Mouse (Mus musculus): ENCODE data around the gene Znhit1.

Znhit1 gene

DNA sequence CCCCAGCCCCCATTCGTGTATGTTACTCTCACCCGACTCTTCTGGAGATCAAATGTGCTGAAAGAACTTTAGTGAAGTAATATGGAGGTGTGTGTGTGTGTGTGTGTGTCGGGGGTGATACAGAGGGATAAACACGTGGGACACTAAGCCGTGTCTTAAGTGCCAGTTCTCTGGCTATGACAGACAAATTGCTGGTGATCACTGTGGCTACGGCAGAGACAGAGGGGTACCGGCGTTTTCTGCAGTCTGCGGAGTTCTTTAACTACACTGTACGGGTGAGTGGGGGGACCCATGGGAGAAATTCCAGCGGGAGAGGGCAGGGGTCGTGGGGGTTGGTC, at the start of gene Znhit1:
TSS of gene Znhit1 (minus strand) at position 88 of the 338 bp plus-strand sequence.
- no peak for ATAC-seq (ENCODE audit: low TSS enrichment)

DNA sequence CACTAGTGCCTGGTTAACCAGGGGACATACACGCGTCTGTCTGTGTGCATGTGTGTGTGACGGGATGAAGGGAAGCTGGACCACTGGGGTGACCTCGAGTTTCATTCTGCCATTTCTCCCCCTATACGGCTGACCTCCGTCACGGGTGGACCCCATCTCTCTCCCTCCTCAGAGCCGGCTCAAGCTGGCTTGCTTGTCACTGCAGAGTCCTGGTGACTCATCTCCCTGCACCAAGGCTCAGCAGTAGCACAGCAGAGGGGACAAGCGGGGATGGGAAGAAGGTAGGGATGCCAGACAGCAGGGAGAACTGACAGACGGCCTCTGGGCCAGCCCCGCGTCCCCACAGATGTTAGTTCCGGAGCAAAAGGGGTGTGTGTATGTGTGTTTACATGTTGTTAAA, 48.4 kb upstream of the Znhit1 start:
- ATAC-seq (ENCODE audit: low TSS enrichment) = peak; percentile 47; the same call in 1 of the 2 replicates

DNA sequence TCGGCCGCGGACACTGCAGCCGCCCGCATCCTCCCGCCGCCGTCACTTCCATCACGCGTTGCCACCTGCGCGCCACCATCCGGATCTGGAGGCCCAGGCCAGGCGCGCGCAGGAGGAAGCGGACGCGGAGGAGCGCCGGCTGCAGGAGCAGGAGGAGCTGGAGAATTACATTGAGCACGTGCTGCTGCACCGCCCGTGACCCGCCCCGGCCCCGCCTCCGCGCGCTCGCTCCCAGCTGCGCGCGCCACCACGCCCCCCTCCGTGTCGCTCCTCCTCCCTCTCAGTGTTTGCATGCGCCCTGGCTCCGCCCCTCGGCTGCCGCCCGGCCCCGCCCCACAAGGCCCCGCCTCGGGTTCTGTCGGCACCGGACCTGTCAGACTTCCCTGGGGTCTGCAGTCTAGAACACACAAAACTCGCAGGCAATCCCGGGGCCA, 44.8 kb upstream of the Znhit1 start:
- peak; percentile 36 for ATAC-seq (ENCODE audit: low TSS enrichment)

DNA sequence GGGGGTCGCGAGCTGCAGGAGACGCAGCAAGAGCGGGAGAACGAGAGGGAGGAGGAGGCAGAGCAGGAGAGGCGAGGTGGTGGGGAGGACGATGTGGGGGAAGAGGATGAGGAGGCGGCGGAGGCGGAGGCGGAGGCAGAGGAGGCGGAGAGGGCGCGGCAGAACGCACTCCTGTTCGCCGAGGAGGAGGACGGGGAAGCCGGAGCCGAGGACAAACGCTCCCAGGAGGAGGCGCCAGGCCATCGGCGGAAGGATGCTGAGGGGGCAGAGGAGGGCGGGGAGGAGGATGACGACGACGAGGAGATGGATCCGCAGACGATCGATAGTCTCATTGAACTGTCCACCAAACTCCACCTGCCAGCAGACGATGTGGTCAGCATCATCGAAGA, 44.2 kb upstream of the Znhit1 start:
- peak; percentile 13; the same call in 1 of the 2 replicates for ATAC-seq (ENCODE audit: low TSS enrichment)

DNA sequence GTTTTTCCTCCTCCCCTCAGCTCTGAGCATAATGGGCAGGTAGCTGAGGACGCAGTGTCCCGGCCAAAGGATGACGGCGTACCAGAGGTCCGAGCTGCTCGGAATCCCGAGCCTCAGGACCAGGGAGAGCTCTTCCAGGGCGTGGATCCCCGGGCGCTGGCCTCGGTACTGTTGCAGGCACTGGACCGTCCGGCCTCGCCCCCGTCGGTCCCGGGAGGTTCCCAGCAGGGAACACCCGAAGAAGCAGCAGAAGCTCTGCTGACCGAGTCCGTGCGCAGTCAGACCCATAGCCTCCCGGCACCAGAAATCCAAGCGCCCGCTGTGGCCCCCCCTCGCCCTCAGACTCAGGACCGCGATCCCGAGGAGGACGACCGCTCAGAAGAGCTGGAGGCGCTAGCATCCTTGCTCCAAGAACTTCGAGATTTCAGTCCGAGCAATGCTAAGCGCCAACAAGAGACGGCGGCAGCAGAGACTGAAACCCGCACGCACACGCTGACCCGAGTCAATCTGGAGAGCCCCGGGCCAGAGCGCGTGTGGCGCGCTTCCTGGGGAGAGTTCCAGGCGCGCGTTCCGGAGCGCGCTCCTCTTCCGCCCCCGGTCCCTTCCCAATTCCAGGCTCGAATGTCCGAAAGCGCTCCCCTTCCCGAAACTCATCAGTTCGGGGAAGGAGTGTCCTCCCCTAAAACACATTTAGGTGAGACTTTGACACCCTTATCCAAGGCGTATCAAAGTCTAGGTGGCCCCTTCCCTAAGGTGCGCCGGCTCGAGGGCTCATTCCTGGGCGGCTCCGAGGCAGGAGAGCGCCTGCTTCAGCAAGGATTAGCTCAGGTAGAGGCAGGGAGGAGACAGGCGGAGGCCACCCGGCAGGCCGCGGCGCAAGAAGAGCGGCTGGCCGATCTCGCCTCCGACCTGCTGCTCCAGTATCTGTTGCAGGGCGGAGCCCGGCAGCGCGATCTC, 43.5 kb upstream of the Znhit1 start:
- ATAC-seq (ENCODE audit: low TSS enrichment) = no peak

DNA sequence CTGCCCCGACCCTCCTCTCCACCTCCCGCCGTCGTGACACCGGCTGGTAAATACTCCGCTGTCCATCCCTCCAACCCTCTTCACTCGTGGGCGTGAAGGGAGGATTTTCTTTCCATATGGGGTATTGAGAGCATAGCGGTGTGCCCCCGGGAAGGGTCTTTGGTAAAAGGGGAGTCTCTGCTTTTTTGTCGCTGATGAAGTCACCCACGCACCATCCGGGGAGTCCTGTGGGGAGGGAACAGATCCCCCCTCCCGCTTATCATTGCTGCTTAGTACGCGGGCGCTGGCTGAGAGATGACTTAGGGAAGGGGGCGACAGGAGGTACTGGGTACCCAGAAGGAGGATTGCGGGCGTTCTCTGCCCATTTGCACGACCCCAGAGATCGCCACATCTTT, 42.6 kb upstream of the Znhit1 start:
- peak; percentile 10 for ATAC-seq (ENCODE audit: low TSS enrichment)

DNA sequence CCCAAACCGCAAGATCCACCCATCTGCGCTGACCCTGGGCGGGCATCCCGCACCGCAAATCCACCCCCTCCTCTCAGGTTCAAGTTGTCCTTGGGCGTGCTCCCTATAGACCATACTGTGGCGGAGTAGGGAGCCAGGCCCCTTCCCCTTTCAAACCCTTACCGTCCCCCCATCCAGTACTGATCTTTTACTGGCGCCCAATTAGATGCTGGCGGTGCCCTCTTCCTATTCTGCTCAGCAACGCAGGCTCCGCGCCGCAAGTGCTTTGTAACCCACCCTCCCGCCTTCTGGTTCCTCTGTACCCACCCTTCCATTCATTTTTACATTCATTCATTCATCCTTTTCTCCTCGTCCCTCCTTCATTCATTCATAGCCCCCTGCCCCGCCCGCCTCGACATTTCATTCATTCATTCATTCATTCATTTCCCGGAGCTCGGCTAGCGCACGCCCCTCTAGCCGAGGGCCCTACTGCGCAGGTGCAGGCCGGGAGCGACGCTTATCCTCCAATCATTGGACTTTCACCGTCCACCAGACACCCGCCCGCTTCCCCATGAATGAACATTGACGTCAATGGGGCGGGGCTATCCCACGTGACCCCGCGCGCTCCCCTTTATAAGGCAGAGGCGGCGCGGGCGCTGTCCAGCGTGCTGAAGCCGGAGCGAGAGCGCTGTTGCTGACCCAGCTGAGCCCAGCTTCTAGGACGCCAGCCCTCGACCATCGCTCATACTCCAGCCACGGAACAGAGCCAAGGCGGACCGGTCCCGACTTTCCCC, 42.0 kb upstream of the Znhit1 start:
- peak; percentile 61 for ATAC-seq (ENCODE audit: low TSS enrichment)

DNA sequence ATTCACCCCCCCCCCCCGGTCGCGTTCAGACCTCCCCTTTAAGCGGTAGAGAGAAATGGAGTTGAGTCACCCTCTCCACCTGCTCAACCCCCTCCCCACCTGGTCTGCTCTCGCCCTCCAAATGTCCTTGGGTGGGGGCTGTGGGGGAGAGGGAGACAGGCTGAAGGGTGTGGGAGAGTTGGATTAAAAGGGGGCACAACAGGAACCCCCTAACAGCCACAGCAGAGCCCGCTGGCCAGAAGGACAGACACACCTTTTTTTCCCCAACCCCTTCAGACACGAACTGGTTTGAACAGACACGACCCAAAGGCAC, 41.4 kb upstream of the Znhit1 start:
- ATAC-seq (ENCODE audit: low TSS enrichment) = no peak

DNA sequence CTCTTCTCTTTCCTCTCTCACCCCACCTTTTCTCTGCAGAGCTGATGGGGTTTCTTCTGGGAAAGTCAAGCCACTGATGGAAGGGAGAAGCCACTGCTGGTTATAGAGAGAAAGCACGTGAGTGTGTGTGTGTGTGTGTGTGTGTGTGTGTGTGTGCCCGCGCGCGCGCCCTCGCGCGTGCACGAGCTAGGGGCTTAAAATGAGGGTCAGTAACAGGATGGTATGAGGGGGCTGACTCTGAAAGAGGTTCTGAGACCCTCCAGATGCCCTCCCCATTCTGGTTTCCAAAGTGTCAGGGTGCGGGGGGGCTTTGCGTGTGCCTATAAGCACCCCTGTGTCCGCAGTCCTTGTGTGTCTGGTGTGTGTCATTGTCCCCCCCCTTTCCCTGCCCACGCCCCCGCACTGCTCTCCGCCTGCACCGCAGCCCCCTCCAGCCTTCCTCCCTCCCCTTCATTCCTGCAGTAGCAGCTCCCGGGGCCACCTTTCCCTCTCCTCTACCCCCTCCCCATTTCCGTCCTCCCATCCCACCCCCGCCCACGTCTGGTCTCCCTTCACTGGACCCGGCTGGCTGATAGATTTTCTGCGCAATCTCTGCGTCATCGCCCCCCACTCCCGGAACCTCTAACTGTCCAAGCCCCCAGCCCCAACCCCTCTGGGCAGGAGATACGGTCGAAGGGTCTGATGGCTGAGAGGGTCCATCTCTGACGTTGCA, 40.9 kb upstream of the Znhit1 start:
- no peak for ATAC-seq (ENCODE audit: low TSS enrichment)

DNA sequence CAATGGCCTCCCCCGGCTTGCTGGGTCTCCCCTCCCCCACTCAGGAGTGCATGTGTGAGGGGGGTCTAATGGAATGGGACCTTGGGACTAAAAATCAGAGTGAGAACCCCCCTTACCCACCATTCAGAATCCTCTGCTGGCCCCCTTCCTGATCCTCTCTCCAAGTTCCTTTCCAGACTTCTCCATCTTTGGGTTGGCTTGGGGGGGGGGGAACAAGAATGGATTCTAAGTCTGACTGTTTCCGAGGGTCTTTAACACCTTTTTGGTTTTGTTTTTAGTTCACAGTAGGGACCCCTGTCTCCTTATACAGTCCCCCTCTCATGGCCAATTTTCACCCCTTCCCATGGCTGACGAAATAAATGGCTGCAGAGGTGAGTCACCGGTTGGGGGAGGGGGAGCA, 38.3 kb upstream of the Znhit1 start, which contains the start of gene Vgf:
TSS of gene Vgf (plus strand) at position 301 of the 400 bp plus-strand sequence.
- ATAC-seq (ENCODE audit: low TSS enrichment) = no peak

DNA sequence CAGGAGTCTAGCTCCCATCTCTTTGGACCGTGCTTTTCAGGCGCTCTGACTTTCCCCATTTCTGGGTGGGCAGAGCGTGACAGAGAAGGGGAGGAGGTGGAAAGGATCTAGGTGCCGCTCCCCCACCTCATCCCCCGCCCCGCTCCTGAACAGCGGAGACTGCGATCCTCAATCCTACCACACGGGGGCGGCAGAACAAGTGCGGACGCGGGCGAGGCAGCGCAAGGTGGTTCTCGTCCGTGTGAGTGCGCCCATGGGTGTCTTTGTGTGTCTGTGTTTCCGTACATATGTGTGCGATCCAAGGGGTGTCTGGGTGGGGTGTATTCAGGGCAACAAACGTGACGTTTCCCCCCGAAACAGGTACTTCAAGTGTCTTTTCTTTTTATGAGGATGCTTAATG, 37.3 kb upstream of the Znhit1 start:
- peak; percentile 45 for ATAC-seq (ENCODE audit: low TSS enrichment)

DNA sequence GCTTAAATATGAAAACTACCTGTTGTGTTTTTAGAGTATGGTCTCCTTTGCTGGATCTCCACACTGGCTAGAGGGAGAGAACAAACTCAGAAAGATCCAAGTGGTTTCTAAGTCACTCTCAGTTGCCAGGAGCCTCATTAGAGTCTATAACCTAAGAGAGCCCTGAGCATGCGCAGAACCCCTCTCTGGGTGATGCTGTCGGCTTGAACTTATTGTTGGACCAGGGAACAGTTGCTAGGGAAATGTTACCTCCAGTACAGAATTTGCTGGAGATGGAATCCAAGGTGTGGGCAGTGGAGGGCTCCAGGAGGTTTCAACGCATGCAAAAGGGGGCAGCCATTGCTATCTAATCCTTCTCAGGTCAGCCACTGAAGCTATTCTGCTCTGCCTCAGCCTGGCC, 36.5 kb upstream of the Znhit1 start:
- ATAC-seq (ENCODE audit: low TSS enrichment) = no peak

DNA sequence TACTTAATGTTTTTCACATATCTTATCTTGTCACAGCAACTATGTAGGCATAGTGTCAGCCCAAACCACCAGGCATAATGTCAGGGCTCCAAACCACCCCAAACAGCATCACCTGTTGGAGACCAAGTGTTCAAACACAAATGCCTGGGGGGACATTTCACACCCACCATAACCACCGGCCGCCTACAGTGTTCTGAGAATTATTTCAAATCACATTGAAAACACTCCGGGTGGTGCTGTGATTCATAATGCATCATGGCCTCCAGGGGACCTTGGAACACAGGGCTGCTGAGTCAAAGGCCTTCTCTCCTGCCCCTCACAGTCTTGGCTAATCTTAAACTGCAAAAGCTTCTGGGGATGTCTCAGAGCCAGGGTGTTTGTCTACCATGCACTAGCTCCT, 28.1 kb upstream of the Znhit1 start:
- ATAC-seq (ENCODE audit: low TSS enrichment) = no peak

DNA sequence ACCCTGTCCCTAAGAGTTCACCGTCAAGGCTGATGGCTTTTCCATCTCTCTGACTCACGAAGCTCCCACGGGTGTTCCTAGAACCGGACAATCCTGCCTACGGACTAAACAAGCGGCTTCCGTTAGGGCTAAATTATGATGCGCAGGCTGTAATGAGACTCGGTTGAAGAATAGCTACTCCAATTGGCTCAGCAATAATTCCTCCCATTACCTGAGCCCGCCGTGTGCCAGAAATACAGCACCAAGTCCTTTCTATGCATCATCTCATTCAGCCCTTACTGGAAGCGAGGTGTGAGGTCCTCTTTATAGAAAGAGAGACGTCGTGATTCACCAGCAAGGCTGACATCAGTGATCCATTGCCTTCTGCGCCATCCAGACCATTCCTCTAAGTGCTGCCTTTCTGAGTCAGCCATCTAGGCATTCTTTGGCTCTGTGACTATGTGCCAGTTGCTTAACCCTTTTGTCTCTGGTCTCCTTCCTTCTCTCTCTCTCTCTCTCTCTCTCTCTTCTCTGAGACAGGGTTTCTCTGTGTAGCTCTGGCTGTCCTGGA, 24.7 kb upstream of the Znhit1 start:
- ATAC-seq (ENCODE audit: low TSS enrichment) = no peak

DNA sequence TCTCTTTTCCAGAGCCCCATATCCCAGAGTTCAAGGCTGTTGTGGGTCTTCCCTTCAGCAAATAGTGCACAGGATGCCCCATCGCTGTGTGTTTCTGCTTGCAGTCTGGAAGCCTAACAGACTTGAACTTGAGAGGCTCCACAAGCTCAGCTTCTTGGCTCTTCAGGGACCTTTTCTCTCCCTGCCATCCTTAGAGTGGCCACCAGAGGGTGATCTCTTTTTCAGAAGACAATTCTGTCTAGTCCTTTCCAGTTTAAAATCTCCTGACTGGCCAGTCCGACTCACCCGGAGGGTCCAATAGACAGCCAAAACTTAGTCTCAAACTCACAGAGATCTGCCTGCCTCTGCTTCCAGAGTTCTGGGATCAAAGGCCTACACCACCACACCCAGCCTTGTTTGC, 22.2 kb upstream of the Znhit1 start:
- ATAC-seq (ENCODE audit: low TSS enrichment) = no peak; the same call in 1 of the 2 replicates

DNA sequence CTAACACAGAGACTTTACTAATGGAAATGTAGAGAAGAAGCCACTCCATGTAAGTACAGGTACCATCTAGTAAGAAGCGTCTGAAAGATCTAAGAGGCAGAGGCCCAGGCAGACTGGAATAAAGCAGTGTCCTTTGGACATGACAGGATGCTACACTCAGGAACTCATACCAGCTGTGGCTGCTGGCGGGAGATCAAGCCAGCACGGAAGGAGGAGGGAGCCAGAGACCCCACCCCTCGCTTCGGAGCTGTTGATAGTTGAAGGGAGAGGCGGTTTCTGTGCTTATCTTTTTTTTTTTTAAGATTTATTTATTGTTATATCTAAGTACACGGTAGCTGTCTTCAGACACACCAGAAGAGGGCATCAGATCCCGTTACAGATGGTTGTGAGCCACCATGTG, 19.5 kb upstream of the Znhit1 start:
- ATAC-seq (ENCODE audit: low TSS enrichment) = no peak

DNA sequence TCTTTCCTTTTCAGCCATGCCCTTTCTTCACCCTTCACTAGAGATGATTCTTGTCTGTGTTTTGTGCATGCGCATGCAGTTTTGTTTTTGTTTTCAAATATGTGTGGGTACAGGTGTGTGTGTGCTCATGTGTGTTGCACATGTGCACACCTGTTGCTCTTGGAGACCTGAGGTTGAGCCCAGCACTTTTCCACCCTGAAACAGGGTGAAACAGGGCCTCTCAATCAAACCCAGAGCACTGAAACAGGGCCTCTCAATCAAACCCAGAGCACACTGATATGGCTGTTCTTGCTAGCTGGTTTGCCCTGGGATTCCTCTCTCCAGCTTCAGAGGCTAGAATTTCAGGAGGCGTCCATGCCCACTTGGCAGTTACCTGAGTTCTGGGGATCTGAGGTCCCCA, 12.8 kb upstream of the Znhit1 start:
- no peak for ATAC-seq (ENCODE audit: low TSS enrichment)

DNA sequence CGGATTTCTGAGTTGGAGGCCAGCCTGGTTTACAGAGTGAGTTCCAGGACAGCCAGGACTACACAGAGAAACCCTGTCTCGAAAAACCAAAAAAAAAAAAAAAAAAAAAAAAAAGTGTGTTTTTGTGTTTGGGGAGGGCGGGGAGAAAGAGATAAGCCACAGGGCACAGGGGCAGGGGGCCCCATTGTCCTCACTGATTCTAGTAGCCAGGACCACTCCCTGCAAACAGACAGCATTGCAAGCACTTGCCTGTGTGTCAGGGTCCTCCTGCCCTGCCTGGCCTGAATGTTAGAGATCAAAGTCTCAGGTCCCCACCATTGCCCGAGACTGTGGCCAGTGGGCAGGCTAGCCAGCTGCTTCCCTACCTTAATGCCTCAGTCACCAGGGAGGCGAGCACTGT, 11.6 kb upstream of the Znhit1 start:
- no peak for ATAC-seq (ENCODE audit: low TSS enrichment)

DNA sequence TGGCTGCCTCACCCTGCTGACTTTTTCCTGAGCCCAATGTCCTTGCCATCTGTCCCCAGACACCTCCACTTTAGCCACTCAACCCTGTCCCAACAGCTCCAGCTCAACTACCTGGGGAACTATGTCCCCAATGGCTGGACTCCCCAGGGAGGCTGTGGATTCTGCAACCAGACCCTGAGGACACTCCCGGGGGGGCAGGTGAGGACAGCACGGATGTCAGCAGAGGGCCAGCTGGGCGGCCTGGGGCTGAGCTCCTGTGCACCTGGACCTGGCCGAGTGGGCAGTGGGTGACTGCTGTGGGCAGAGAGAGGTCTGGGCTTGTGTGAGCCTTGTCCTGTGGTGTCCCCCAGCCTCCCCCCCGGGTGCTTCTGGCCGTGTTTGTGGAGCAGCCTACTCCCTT, 2.0 kb upstream of the Znhit1 start:
- no peak for ATAC-seq (ENCODE audit: low TSS enrichment)

DNA sequence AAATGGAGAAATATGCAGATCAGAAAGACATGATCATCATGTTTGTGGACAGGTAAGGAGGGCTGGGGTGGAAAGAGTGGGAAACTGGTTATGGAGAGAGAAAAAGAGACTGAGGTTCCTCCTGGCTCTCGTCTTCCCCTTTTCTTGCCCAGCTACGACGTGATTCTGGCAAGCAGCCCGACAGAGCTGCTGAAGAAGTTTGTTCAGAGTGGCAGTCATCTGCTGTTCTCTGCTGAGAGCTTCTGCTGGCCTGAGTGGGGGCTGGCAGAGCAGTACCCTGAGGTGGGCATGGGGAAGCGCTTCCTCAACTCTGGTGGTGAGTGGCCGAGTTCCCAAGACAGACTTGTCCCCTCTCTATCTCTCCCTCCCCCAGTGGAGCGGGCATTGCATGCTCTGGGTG, 599 bp upstream of the Znhit1 start:
- ATAC-seq (ENCODE audit: low TSS enrichment) = no peak

DNA sequence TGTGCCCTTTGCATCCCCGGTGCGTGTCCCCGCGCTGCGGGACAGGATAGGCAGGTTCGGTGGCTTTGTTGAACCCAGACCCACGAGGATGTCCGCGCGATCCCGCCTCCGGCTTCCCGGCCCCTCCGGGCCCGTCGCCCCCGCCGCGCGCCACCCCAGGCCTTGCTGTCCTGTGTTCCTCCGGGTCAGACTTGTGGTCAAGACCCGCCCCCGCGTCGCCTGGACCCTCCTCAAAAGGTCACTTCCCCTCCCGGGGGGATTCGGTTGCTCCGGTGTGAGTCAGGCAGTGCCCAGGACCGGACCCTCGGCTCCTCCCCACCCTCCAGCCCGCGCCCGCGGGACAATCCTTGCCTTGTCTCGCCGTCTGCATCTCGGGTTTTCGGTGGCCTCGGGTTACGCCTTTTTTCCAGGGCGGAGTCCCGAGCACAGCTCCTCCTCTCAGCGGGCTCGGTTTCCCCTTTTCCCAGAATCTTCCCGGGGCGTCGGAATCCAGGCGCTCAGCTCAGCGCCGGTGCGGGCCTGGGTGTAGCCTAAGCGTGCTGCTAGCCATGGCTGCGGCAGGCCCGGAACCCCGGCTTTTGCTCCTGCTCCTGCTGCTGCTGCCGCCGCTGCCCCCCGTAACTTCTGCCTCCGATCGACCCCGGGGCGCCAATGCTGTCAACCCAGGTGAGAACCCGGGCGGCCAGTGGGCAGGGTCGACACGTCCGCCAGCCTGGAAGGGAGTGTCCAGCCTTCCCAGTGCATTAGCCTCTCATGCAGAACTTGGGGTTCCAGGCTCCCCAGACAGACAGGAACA, 485 bp downstream of the Znhit1 start:
- peak; percentile 51 for ATAC-seq (ENCODE audit: low TSS enrichment)
